Mouse (Mus musculus): ENCODE measurements around the gene Cpsf4l. TPM values are rescaled to one million over a fixed set of nuclear protein-coding genes. Genes with fewer than 3 reads are reported as not detected.
A peak's percentile ranks its signal among the peaks of the same experiment; 100 is the strongest.

Cpsf4l gene
- not detected for total RNA-seq (2021)
- long read RNA-seq, experiment 1, result 0 reads
- long read RNA-seq, experiment 2, result 0 reads

GRCm38 (mm10) chr11:113709731-113710256 lies at the start of gene Cpsf4l:
Gene Cpsf4l (minus strand): TSS chr11:113710017.
- Histone ChIP-seq H3K27ac (peak within 1 kb of the TSS; percentile 69), H3K4me3 (peak within 1 kb of the TSS; percentile 19; the same call in 1 of the 2 replicates)
- intact Hi-C loops (cut with DNase I), result no loop called here
- DNase-seq, result no peak
- TF ChIP-seq CTCF (IDR thresholded peaks at IDR 0.05), result no peak

GRCm38 (mm10) chr11:113758851-113759250 lies 49.0 kb upstream of the Cpsf4l start:
- intact Hi-C loops (cut with DNase I), result no loop called here
- H3K4me3 ChIP-seq, result no peak overlapping the region
- H3K27ac ChIP-seq, result no peak overlapping the region
- no peak for TF ChIP-seq CTCF (IDR thresholded peaks at IDR 0.05)
- DNase-seq, result no peak

DNA sequence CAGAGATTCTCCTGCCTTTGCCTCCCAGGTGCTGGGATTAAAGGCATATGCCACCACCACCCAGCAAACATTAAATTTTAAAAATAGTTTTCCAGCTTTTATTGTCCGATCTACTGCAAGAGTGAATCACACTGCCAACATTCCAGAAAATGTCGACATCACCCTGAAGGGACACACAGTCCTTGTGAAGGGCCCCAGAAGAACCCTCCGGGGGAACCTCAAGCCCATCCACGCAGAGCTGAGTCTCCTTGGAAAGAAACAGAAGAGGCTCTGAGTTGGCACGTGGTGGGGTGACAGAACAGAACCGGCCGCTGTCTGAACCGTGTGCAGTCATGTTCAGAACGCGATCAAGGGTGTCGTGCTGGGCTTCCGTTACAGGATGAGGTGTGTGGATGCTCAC lies 46.8 kb upstream of the Cpsf4l start:
- intact Hi-C loops (cut with DNase I), result no loop called here
- TF ChIP-seq CTCF (IDR thresholded peaks at IDR 0.05), result no peak
- Histone ChIP-seq H3K4me3 (no peak overlapping the region), H3K27ac (no peak overlapping the region)
- DNase-seq, result no peak

DNA sequence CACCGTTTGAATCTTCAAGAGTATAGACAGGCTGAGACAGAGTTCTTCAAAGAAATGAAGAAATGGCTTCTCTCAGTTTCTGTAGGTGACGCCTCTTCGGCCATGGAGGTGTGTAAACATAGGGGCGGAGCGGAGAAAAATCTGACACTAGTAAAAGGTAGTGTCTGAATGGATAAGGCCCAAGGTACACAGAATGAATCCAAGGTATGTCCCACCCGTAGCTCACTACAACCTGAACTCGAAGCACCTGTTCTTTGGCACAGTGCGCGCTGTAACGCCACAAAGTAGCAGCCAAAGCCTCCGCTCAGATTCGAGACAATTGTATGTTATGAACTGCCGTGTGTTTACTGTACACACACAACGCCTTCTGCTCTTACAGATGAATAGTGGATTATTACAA lies 46.1 kb upstream of the Cpsf4l start:
- no peak for TF ChIP-seq CTCF (IDR thresholded peaks at IDR 0.05)
- DNase-seq, result no peak
- Histone ChIP-seq H3K4me3 (no peak overlapping the region), H3K27ac (no peak overlapping the region)
- intact Hi-C loops (cut with DNase I), result no loop called here

DNA sequence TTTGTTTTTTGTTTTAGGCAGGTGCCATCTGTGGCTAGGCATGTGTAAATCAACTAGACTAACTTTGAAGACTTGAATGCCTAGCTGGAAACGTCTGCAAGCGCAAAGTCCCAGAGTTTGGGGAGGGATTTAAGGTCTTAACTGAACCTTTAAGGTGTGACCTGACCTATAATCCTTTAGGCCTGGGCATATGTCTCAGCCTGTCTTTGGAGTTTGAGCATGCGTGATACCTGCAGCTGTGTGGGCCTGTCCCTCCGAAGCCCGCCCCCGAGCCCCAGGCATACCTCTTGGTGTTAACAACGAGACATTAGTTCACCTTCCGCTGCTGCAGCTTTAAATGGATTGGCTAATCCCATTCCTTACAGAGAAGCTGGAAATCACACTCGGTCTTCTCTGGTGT lies 45.0 kb upstream of the Cpsf4l start:
- Histone ChIP-seq H3K27ac (no peak overlapping the region), H3K4me3 (no peak overlapping the region)
- no peak for DNase-seq
- intact Hi-C loops (cut with DNase I), result loop anchor here (5.0 kb wide), 2 partner anchors 53 to 108 kb away; partner anchors contain the start of gene Cog1
- TF ChIP-seq CTCF (IDR thresholded peaks at IDR 0.05), result no peak

GRCm38 (mm10) chr11:113752685-113753430 lies 43.0 kb upstream of the Cpsf4l start:
- intact Hi-C loops (cut with DNase I), result loop anchor here (5.0 kb wide), 2 partner anchors 51 to 106 kb away; partner anchors contain the start of gene Cog1
- DNase-seq, result no peak
- no peak for TF ChIP-seq CTCF (IDR thresholded peaks at IDR 0.05)
- no peak overlapping the region for H3K27ac ChIP-seq
- no peak overlapping the region for H3K4me3 ChIP-seq

DNA sequence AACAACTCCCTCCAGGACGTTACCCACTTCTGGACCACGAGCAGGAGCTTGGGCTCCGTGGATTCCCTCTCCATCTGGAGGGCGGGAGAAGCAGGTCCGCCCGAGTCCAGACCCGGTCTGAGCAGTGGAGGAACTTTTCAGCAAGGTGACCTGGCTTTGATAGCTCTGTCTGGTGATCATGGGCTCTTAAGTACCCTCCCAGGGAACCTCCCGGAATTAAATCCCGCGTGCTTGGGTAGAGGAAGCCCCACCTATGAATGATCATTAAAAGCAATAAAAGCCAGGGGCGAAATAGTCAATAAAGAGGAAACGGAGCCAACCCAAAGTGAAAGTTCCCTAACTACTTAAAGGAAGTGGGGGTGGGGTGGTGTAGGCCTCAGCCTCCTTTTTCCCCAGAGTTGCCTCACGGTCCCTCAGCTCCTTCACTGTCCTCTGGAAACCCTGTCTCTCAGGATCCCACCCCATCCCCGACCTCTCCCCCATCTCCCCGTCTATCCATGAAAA lies 42.4 kb upstream of the Cpsf4l start:
- no peak for DNase-seq
- Histone ChIP-seq H3K27ac (peak overlapping the region; percentile 95), H3K4me3 (peak overlapping the region; percentile 94)
- intact Hi-C loops (cut with DNase I), result loop anchor here (5.0 kb wide), 2 partner anchors 50 to 105 kb away; partner anchors contain the start of gene Cog1
- TF ChIP-seq CTCF (IDR thresholded peaks at IDR 0.05), result no peak

DNA sequence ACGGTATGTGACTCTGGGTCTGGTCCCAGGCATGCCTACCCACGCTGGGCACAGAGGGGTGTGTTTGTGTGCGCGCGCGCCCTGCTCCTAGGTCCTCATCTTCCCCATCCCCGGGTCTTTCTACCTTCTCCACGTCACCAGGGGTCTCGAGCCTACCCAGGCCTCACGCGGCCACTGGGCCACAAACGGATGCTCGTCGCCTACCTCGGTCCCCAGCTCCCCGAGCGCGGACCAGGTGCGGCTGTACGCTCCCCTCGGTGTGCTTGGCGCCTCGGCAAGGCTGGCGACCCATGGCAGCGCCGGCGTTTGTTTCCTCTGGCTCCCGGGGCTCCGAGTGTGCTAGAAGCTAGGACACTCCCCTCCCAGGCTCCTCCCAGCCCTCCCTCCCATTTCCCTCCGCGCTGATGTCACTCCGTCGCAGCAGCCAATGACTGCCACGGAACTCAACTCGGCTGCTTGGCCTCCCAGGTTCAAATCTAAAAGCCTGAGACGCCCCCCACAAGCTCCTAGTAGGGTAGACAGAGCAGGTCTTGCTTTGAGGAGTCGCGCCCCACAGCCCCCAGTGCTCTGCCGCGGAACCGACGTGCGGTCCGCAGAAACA lies 41.8 kb upstream of the Cpsf4l start, which contains the start of gene Cdc42ep4:
Gene Cdc42ep4, minus strand, starts transcription at position 398 of the 601 bp plus-strand sequence.
- intact Hi-C loops (cut with DNase I), result loop anchor here (2.0 to 5.0 kb wide), 3 partner anchors 49 to 104 kb away; partner anchors contain the start of gene Cog1
- TF ChIP-seq CTCF (IDR thresholded peaks at IDR 0.05), result no peak
- peak; percentile 89 for DNase-seq
- Histone ChIP-seq H3K4me3 (peak within 1 kb of the TSS; percentile 94), H3K27ac (peak within 1 kb of the TSS; percentile 95)

GRCm38 (mm10) chr11:113750571-113751483 lies 41.0 kb upstream of the Cpsf4l start:
- intact Hi-C loops (cut with DNase I), result loop anchor here (2.0 to 5.0 kb wide), 3 partner anchors 49 to 104 kb away; partner anchors contain the start of gene Cog1
- peak; percentile 56 for TF ChIP-seq CTCF (IDR thresholded peaks at IDR 0.05)
- peak overlapping the region; percentile 95 for H3K27ac ChIP-seq
- peak; percentile 82 for DNase-seq
- peak overlapping the region; percentile 94 for H3K4me3 ChIP-seq

DNA sequence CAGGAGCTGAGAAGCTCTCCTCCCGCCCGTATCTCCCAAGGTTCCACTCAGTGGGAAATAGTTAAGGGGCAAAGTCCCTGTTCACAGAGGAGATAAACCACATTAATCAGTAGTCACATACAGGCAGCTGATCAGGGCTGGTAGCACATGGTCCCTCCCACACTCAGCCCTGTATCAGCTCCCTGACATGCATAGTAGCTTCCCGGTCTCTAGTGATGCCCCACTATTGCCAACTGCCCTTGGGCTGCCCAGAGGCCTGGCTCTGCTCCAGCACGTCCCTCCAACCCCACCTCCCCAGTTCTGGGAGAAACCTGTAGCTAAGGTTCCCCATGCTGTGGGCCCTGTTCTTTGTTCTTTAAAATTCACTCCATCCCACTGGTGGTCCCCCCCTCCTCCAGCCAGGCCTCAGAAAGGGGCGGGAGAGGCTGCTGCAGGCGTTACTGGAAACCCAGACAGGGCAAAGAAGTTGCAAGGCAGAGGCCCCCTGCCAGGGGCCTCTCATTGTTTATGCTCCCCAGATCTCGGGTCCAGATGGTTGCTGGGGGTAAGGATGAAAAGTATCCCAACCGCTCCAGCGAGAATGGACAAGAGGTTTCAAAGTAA lies 40.0 kb upstream of the Cpsf4l start:
- peak overlapping the region; percentile 94 for H3K4me3 ChIP-seq
- H3K27ac ChIP-seq, result peak overlapping the region; percentile 95
- intact Hi-C loops (cut with DNase I), result loop anchor here (2.0 to 5.0 kb wide), 3 partner anchors 48 to 103 kb away; partner anchors contain the start of gene Cog1
- TF ChIP-seq CTCF (IDR thresholded peaks at IDR 0.05), result no peak
- DNase-seq, result peak; percentile 14

GRCm38 (mm10) chr11:113748797-113749521 lies 39.1 kb upstream of the Cpsf4l start:
- no peak for TF ChIP-seq CTCF (IDR thresholded peaks at IDR 0.05)
- intact Hi-C loops (cut with DNase I), result no loop called here
- Histone ChIP-seq H3K27ac (peak overlapping the region; percentile 95), H3K4me3 (peak overlapping the region; percentile 94)
- DNase-seq, result peak; percentile 49

All from gastrocnemius, adult 2 months (tissue).